Mouse (Mus musculus) retina, postnatal 1 day (tissue): Measurements from ENCODE around the gene Prph2.
A peak's percentile ranks its signal among the peaks of the same experiment; 100 is the strongest.

Experiments
- DNase-seq: peaks from one replicate; pipeline ENCODE4 v3.0.0-alpha.2; 2012

Prph2 gene

GRCm38 (mm10) chr17:46890843-46891594 lies 19.2 kb upstream of the Prph2 start:
- peak; percentile 39 for DNase-seq

DNA sequence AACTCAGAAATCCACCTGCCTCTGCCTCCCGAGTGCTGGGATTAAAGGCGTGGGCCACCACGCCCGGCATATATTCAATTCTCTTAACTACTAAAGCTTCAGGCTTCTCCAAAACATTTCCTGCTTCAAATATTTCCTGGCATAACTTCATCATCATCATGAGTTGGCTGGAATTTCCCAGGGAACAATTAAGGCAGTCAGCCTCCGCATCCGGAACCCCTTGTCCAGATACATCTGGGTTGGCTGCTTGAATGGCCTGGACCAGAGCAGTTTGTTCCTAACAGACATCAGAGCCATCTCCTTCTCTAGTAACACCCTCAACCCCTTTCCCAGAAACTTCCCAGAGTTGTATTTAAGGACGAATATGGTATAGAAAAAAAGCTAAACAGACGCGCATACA lies 14.8 kb upstream of the Prph2 start:
- DNase-seq: no peak

DNA sequence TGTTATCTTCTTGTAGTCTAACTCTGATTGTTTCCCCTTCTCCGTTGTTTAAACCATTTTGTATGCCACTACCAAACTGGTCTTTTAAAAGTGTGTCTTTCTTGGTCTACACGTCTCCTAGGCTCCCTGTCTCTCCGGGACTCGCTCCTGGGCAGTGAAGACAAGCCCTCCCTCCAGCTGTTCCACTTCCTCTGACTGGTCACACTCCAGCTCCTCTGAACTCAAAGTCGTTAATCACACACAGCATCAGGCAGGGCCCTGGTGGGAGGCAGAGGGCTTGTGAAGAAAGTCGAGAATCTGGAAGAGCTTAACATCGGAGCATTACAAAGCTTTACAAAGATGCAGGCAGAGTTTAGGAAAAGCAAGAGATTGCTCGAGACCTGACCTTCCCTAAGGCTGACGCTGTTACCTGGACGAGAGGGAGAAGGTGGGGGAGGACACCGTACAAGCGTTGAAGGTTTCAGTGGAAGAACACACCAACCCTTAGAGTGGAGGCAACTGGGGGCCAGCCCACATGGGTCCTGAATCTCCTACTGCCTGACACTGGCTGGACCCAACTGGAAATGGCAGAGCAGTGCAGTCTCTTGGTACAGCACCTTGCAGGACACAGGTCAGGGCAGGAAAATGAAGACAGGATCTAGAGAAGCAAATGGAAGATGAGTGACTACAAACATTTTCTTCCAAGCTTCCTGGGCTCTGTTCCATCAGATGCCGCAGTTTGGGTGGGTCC lies 12.9 kb upstream of the Prph2 start:
- DNase-seq: no peak

DNA sequence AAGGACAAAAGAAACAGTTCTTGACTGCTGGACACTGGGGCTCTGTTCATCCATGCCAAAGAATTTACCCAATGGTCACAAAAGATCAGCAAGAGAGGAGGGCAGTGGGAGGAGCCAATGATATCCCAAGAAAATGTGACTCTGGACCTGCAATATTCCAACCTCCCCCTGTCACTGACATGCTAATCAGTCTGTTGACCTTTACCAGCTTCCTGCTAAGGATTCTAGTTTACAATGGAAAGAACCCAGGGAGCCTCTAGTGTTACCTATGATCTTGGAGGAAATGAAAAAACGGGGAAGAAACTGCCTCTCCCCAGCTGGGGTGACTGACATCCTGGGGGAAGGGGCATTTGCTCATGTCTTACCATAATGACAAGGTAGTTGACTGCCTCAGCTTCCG lies 9.3 kb upstream of the Prph2 start:
- no peak for DNase-seq

DNA sequence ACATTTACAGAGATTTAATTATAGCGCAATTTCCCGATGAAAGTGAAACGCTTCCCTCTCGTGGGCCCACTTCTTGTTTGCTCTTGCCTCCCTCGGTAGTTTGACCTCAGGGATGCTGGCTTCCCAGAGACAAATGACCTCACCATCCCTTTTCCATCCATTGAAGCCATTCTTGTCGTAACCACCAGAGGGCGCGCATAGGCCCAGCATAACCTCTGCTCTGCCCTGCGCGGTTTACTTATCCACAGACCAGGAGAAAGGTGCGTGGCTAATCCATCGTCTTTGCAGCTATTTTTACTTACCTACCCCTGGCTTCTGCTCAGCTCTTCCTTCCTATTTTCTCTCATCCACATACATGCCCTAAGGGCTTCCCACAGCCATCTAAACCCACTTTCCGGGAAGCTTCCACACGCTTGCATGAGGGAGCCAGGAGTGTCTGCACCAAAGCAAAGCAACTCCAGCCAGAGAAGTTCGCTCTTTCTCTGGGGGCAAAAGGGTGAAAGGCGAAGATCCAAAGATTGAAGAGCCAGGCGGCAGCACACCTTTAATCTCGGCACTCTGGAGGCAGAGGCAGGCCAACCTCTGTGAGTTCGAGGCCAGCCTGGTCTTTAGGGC lies 6.3 kb upstream of the Prph2 start:
- DNase-seq: peak; percentile 90

- DNase-seq: peak; percentile 86
Measured at GRCm38 (mm10) chr17:46912331-46912730, 2.1 kb downstream of the Prph2 start.

- no peak for DNase-seq
Measured at GRCm38 (mm10) chr17:46915129-46915528, 4.9 kb downstream of the Prph2 start.

GRCm38 (mm10) chr17:46918951-46919350 lies 8.7 kb downstream of the Prph2 start:
- DNase-seq: no peak

DNA sequence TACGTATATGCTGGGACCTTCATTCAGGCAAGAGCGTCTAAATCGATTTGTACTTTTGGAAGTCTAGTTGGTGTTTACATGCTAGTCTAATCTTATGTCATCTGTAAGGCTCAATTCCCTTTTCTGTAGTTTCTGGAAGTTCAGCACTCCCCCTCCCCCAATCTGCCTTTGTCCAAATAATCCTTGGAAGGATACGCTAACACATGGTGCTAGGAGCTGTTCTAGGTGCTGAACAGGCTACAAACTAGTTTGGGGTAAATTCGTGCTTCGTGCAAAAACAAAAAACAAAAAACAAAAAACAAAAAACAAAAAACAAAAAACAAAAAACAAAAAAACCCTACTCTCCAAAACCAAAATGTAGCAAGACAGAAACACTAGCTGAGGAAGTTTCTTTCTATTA lies 10.6 kb downstream of the Prph2 start:
- DNase-seq: no peak

DNA sequence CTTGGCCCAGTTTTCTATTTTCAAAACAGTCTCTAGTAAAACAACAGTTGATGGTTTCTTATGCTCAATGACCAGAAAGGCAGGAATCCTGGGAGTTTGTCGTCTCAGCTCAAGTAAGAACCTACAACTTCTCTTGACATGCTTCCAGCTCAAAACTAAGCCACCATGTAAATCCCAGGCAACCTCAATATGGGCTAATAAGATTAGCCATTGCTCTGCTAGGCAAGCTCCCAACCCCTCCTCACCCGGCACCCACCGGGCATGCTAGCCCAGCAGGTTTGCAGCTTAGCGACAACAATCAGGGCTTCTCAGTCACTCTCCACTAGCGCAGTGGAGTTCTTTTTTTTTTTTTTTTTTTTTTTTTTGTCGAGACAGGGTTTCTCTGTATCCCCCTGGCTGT lies 15.9 kb downstream of the Prph2 start:
- peak; percentile 83 for DNase-seq

DNA sequence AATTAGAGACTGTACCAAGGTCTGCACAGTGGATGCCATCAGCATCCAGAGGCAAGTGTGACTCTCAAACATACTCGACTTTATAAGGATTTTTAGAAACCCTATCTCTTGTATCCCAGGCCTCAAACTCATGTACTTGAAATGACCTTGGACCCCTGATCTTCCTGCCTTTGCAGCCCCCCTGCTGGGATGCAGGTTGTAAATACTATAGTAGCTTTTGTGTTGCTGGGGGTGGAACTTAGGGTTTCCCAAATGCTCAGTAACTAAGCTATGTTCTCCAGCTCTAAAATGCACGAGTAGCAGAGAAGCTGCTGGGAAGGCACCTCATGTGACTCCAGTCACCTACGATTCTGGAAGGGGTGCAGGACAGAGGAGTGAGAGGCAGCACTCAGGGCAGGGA lies 16.7 kb downstream of the Prph2 start:
- DNase-seq: no peak

DNA sequence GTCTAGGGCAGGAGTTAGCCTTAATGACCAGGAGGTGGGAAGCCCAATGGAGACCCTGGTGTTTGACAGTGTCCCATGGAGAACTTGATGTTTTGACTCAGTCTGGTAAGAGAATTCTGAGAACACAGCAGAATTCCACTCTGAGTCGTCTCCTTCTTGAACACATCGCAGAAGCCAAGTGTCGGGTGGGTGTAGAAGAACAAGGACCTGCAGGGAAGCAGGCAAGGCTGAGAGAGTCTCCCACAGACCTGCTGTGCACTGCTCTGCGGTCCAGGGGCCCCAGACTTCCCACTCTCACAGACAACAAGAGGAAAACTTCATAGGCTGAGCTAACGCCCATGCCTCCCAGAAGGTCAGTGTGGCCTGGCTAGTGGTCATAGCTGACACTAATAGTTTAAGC lies 17.5 kb downstream of the Prph2 start:
- no peak for DNase-seq

GRCm38 (mm10) chr17:46929277-46929676 lies 19.0 kb downstream of the Prph2 start:
- no peak for DNase-seq

- DNase-seq: no peak
Measured at GRCm38 (mm10) chr17:46929897-46930296, 19.6 kb downstream of the Prph2 start.

GRCm38 (mm10) chr17:46932961-46933360 lies 22.7 kb downstream of the Prph2 start:
- DNase-seq: no peak

GRCm38 (mm10) chr17:46933557-46934348 lies 23.5 kb downstream of the Prph2 start:
- DNase-seq: peak; percentile 71

GRCm38 (mm10) chr17:46940461-46940860 lies 30.2 kb downstream of the Prph2 start:
- no peak for DNase-seq

DNA sequence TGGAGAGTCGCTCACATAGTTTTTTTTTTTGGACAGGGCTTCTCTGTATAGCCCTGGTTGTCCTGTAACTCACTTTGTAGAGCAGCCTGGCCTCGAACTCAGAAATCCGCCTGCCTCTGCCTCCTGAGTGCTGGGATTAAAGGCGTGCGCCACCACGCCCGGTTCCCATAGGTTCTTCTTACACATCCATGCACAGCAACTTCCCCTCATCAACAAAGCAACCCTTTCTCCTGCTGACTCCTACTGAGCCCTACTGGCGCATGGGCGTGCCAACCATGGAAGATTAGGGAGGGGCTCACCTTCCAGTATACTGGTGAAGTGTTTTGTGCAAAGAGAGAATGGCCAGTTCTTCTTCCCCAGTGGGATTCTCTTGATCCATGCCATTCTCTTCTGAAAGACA lies 32.2 kb downstream of the Prph2 start:
- no peak for DNase-seq

DNA sequence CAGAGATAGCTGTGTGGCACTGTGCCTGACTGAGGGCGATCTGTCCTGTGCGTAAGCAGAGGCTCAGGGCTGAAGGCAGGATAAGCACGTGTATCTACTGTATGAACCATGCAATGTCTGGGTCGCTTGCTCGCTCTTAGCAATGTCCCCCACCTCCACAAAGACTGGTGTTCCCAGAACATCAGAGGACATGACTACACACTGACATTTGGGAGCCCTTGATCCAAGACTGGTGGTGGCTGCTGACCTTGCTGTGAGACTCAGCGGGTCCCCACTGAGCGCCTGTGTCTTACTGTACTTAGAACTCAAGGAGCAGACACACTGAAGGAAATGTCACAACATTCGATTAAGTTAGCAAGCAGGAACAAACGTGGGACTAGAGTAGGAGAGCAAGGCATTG lies 36.0 kb downstream of the Prph2 start:
- no peak for DNase-seq

DNA sequence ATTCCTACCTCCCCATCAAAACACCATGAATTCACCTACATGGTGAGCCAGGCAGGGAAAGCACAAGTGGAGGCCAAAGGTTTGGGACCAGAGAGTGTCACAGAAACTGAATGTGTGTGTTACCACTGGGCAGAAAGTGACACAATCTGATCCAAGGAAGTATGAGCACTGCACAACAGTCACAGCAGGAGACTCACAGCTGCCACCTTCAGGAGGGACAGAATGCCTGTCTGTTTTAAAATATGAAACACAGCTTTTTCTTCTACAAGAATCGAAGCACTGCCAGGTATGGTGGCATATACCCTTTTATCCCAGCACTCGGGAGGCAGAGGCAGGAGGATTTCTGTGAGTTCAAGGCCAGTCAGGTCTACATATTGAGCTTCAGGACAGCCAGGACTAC lies 47.8 kb downstream of the Prph2 start:
- DNase-seq: no peak

GRCm38 (mm10) chr17:46960216-46960615 lies 50.0 kb downstream of the Prph2 start:
- DNase-seq: no peak

DNA sequence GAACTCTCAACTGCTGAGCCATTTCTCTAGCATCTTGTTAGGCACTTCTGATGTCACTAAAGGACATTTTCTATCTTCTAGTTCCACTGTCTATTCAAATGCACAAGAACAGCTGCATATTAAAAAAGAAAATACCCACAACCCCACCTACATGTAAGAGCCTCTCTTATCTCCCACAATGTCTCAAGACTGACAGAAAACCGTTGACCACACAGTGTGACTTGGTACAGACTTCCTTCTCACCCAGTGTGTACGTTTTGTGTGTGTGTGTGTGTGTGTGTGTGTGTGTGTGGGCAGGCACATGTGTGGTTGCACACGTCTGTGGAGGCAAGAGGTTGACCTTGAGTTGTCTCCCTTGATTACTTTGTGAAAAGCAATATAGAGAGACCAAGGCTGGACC lies 51.9 kb downstream of the Prph2 start:
- DNase-seq: no peak

- DNase-seq: no peak
Measured at GRCm38 (mm10) chr17:46963186-46963585, 52.9 kb downstream of the Prph2 start.
